Mouse (Mus musculus): Measurements from ENCODE around the gene Pik3c2g. TPM values are rescaled to one million over a fixed set of nuclear protein-coding genes. Genes with fewer than 3 reads are reported as not detected.
A peak's percentile ranks its signal among the peaks of the same experiment; 100 is the strongest.

The Pik3c2g gene
- polyA plus RNA-seq (2016; fragmentation: Nextera tagmentation; extraction: Ambion mirVana) = 0.62 and 2.3 TPM in 2 replicates

DNA sequence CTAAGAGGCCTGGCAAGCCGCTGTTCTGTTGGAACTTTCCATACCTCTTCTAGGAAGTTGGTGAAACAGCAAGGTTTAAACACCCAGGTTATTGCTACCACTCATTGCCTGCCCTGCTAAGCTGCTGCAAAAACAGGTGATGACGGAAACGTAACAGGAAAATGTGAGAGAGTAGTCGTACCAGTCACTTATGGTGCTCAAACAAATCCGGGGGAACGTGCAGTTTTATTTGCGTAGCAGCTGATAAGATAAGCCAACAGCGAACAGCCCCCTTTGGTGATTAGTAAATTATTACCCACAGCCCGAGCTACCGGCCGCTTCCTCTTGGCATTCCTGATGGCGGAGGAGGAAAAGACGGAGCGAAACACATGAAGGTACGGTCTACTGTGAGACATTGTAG is at the start of gene Pik3c2g:
Pik3c2g (plus strand) TSS at position 330 of the 400 bp plus-strand sequence.
- no peak within 1 kb of the TSS for H3K27ac ChIP-seq
- DNase-seq (ENCODE audit: low spot score) = peak; percentile 75
- no peaks in the 10 kb centered on the region for H3K36me3 ChIP-seq
- H3K4me3 ChIP-seq = peak within 1 kb of the TSS; percentile 48
- WGBS = 18% methylated on average over 15 of the region's 15 CpGs
- H3K27me3 ChIP-seq (ENCODE audit: insufficient read depth, poor library complexity, severe bottlenecking) = no peaks in the 10 kb centered on the region
- H3K9me3 ChIP-seq = peaks cover 4% of the 10 kb centered on the region; the same call in 1 of the 2 replicates
- peaks cover 4% of the 10 kb centered on the region; the same call in 1 of the 2 replicates for H3K4me1 ChIP-seq

DNA sequence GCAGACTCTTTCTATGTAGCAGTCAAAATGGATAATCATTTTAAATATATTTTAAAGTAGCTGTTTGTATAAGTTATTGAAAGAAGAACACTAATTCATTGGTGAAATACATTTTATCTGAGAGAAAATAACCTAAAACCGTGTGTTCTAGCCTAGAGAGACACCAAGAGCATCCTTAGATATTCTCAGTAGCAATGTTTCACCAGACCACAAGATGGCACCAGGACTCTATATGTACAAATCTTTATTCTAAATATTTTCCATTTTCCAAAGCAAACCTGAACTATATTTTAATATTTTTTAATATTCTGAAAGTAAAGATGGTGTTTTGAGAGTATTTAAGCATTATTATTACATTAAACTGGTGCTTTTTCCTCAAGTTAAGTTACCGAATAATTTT is 48.6 kb upstream of the Pik3c2g start:
- no peak for DNase-seq (ENCODE audit: low spot score)
- 68% methylated on average over 2 of the region's 2 CpGs for WGBS
- Histone ChIP-seq H3K27ac (no peak overlapping the region), H3K4me3 (no peak overlapping the region), H3K9me3 (no peaks in the 10 kb centered on the region), H3K36me3 (no peaks in the 10 kb centered on the region), H3K4me1 (no peaks in the 10 kb centered on the region), H3K27me3 (ENCODE audit: insufficient read depth, poor library complexity, severe bottlenecking) (no peaks in the 10 kb centered on the region)

DNA sequence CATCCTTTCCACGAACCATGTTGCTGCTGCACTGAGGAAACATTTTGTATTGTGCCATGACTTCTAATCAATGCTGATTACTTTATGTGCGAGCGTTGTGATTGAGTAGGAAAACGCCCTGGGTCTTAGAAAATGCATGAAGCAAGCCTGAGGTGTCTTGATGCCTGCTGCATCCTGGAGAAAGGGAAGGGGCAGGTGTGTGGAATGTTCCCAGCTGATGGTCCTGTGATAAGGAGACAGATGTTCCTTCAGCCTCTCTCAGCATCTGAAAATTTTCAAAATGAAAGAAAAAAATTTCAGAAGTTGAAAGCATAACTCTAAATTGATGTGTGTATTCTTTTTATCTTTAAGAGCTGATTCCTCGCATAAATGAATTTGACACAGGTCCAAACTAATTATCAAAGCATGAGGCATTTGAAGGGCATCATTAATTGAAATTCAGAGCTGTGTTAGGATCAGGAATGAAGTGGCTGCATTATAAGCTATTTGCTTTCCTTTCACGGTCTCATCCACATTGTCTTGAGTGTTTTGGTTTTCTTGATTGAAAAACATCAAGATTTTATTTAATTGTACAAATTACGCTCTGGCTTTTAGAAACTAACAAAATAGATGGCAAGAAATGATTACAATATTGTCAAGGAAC is 31.4 kb upstream of the Pik3c2g start:
- WGBS = 83% methylated on average over 7 of the region's 7 CpGs
- no peak overlapping the region for H3K27ac ChIP-seq
- DNase-seq (ENCODE audit: low spot score) = no peak
- no peaks in the 10 kb centered on the region for H3K4me1 ChIP-seq
- H3K27me3 ChIP-seq (ENCODE audit: insufficient read depth, poor library complexity, severe bottlenecking) = no peaks in the 10 kb centered on the region
- no peaks in the 10 kb centered on the region for H3K9me3 ChIP-seq
- H3K36me3 ChIP-seq = no peaks in the 10 kb centered on the region
- H3K4me3 ChIP-seq = no peak overlapping the region

DNA sequence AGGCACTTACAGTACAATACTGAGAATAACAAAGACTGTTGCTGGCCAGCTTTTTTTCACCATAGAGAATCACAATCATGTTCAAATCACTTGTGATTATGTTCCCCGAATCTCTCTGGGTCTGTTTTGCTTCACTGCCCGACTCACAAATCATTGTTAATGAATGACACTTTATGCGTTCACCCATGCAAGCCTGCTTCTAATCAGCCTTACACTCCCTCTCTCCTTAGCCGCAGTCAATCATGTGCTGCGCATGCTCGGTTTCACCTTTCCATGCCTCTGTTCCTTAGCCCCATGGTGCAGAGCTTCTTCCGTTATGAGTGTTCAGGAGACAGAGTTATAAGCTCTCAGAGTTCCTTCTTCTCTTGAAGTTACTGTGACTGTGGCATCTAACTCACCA is 17.8 kb upstream of the Pik3c2g start:
- no peak for DNase-seq (ENCODE audit: low spot score)
- no peaks in the 10 kb centered on the region for H3K36me3 ChIP-seq
- 69% methylated on average over 7 of the region's 7 CpGs for WGBS
- H3K27me3 ChIP-seq (ENCODE audit: insufficient read depth, poor library complexity, severe bottlenecking) = no peaks in the 10 kb centered on the region
- H3K4me3 ChIP-seq = no peak overlapping the region
- no peaks in the 10 kb centered on the region for H3K9me3 ChIP-seq
- no peaks in the 10 kb centered on the region for H3K4me1 ChIP-seq
- H3K27ac ChIP-seq = no peak overlapping the region

DNA sequence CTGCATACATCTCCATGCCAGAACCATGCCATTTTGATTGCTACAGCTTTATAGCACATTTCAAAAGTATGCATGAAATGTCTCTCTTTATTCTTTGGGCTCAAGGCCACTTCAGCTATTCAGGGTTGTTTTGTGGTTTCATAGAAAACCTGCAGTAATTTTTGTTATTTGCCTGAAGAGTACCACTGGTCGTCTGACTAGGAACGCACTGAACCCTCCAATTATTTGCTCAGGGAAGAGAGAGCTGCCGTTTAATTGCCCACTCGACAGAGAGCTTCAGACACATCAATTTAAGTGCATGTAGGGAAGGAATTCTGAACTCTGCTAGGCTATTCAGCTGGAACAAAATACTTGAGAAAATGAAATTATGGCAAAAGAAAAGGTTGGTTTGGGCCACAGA is 11.2 kb upstream of the Pik3c2g start:
- no peak overlapping the region for H3K27ac ChIP-seq
- H3K4me1 ChIP-seq = no peaks in the 10 kb centered on the region
- DNase-seq (ENCODE audit: low spot score) = no peak
- no peaks in the 10 kb centered on the region for H3K9me3 ChIP-seq
- no peaks in the 10 kb centered on the region for H3K27me3 ChIP-seq (ENCODE audit: insufficient read depth, poor library complexity, severe bottlenecking)
- WGBS = 77% methylated on average over 4 of the region's 4 CpGs
- no peaks in the 10 kb centered on the region for H3K36me3 ChIP-seq
- no peak overlapping the region for H3K4me3 ChIP-seq

DNA sequence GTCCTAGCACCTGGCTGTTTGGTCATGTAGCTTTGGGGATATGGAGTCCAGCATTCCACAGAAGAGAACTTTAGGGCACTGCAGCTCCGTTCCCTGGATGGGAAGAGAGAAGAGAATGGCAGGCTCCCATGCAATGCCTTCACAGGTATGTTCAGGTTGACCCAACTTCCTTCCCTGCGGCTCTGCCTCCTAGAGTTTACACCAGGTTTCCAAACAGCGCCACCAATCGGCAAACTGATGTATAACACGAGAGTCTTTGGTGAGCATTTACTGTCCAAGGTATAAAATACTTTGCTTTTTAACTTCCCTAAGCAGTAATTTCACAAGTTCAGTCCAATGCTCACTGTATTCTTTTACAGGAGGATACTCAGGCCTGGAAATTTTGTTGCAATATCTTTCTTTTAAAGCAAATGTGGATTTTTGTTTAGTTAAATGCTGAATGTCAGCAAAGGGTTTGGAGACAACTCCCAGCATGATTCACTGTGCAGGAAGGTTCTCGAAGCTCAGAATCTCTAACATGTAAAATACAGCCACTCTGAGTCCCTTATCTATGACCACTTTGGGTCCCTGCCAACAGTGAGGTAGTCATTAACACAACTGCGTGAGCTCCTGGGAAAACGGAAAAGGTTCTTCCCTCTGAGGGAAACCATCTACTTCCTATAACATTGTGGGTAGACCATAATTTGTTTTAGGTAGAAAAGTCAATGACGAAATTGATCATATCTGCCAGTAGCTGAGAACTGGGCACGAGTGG is 10.6 kb upstream of the Pik3c2g start:
- Histone ChIP-seq H3K27me3 (ENCODE audit: insufficient read depth, poor library complexity, severe bottlenecking) (no peaks in the 10 kb centered on the region), H3K9me3 (no peaks in the 10 kb centered on the region), H3K36me3 (no peaks in the 10 kb centered on the region), H3K4me1 (no peaks in the 10 kb centered on the region), H3K4me3 (no peak overlapping the region), H3K27ac (no peak overlapping the region)
- DNase-seq (ENCODE audit: low spot score) = no peak
- WGBS = 49% methylated on average over 10 of the region's 10 CpGs

DNA sequence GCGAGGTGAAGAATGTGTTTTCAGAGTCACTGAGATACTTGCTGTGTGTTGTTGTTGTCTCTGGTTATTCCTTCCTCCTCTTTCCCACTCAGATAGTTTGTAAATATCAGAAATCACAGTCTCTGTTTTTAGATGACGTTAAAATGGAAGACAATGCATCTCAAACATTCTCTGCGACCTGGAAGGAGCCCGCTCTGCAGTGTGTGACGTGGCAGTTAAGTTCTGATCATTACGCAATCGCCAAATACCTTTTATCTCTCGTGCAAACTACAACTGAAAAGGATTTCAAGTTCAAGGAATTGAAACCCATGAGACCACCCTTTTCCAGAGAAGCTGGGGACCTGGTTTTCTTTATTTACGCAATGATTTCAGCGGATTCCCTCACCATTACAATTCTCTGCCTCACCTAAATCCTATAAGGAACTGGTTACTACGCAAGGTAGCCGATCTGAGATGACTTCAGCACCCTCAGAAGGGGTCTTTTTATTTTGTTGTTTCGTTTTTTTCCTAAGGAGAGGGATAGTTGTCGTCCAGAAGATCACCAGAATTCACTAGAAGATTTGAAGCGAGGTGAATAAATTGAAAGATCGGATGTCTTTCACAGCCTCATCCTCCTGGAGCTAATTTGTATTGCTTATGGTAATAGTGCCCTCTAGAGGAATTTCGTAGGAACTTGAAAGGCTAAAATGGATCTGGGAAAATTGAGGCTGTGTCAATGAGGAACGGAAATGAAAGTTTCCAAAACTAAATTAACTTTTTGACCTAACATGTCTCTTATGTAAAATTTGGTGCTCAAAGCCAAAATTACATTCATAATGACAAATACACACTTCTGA is 9.8 kb upstream of the Pik3c2g start:
- no peaks in the 10 kb centered on the region for H3K9me3 ChIP-seq
- H3K27ac ChIP-seq = no peak overlapping the region
- 55% methylated on average over 18 of the region's 18 CpGs for WGBS
- H3K4me3 ChIP-seq = no peak overlapping the region
- no peaks in the 10 kb centered on the region for H3K36me3 ChIP-seq
- no peak for DNase-seq (ENCODE audit: low spot score)
- H3K4me1 ChIP-seq = no peaks in the 10 kb centered on the region
- H3K27me3 ChIP-seq (ENCODE audit: insufficient read depth, poor library complexity, severe bottlenecking) = no peaks in the 10 kb centered on the region

DNA sequence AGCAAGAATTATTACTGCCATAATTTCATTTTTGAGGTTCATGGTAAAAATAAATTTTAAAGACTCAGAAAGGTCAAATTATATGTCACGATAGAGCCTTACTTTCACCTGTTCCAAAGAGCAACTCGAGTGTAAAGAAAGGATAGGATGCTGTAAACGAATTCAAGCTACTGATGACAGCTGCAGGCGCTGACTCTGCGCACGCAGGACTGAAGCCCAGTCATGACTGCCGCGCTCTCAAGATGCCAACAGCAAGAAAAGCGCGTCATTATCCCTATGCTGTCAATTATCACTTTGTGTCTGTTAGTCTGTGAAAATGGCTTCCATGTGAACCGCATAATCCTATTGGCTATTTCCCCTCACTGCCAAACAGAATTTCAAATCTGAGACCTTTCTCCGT is 457 bp downstream of the Pik3c2g start:
- DNase-seq (ENCODE audit: low spot score) = no peak
- H3K27me3 ChIP-seq (ENCODE audit: insufficient read depth, poor library complexity, severe bottlenecking) = no peaks in the 10 kb centered on the region
- WGBS = 59% methylated on average over 12 of the region's 12 CpGs
- H3K4me1 ChIP-seq = peaks cover 4% of the 10 kb centered on the region; the same call in 1 of the 2 replicates
- peaks cover 4% of the 10 kb centered on the region; the same call in 1 of the 2 replicates for H3K9me3 ChIP-seq
- H3K4me3 ChIP-seq = peak overlapping the region; percentile 48
- H3K27ac ChIP-seq = no peak overlapping the region
- no peaks in the 10 kb centered on the region for H3K36me3 ChIP-seq

DNA sequence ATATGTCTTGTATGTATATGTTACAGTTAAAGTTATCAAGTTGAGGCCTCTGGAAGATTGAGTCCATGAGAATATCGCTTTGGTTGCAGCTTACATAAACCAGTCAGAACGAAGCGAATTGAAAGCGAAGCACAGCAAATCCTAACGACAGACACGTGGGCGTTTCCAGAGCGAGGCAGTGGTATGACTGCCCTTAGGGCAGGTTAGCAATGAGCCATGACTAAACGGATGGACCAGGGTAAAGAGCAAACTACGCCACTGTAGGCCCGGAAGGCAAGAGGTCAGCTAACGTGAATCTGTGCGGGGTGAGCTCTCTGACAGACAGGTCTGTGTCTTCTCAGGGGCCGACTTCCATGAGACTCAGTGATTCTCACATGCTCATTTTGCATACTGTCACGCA is 1.4 kb downstream of the Pik3c2g start:
- WGBS = 70% methylated on average over 15 of the region's 15 CpGs
- Histone ChIP-seq H3K27ac (no peak overlapping the region), H3K27me3 (ENCODE audit: insufficient read depth, poor library complexity, severe bottlenecking) (no peaks in the 10 kb centered on the region), H3K36me3 (no peaks in the 10 kb centered on the region), H3K4me1 (peaks cover 4% of the 10 kb centered on the region; the same call in 1 of the 2 replicates), H3K9me3 (peaks cover 4% of the 10 kb centered on the region; the same call in 1 of the 2 replicates), H3K4me3 (no peak overlapping the region)
- DNase-seq (ENCODE audit: low spot score) = no peak

DNA sequence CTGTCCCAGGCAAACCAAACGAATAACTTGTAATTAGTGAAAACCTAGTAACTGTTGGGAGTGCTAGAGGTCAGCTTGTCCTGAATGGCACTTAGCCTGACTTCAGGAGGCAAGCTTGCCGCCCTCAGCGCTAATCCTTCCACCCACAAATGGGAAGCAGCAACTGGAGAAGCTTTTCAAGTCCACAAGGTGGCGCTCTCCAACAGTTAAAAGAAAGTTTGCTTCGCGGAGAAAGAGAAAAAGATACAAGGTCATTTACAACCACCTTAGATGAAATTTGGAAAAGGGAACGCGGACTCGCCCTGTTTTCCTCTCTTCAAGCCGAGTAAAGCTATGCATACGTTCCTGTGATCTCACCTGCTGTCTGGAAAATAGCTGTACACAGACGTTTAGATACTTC is 2.3 kb downstream of the Pik3c2g start:
- H3K4me1 ChIP-seq = peaks cover 4% of the 10 kb centered on the region; the same call in 1 of the 2 replicates
- peak; percentile 76 for DNase-seq (ENCODE audit: low spot score)
- no peaks in the 10 kb centered on the region for H3K9me3 ChIP-seq
- no peaks in the 10 kb centered on the region for H3K36me3 ChIP-seq
- H3K4me3 ChIP-seq = no peak overlapping the region
- no peaks in the 10 kb centered on the region for H3K27me3 ChIP-seq (ENCODE audit: insufficient read depth, poor library complexity, severe bottlenecking)
- no peak overlapping the region for H3K27ac ChIP-seq
- 12% methylated on average over 12 of the region's 12 CpGs for WGBS

DNA sequence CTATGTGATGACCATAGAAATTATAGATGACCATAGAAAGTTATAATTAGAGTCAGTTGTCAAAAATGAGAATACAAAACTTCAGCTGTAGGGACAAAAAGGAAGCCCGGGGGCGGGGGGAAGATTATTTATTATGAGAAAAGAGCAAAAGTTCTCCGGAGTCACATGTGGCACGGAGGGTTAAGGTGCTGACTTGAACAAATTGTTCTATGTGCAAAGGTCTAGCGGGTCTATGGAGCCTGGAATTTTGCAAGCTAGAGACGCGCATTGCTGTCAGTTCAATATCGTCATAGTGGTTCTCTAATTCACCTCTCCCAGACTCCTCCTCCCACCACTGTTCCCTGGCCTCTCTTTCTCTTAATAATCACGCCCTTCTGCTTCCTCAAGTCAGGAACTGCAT is 2.8 kb downstream of the Pik3c2g start:
- H3K36me3 ChIP-seq = no peaks in the 10 kb centered on the region
- H3K27ac ChIP-seq = no peak overlapping the region
- H3K27me3 ChIP-seq (ENCODE audit: insufficient read depth, poor library complexity, severe bottlenecking) = no peaks in the 10 kb centered on the region
- H3K9me3 ChIP-seq = no peaks in the 10 kb centered on the region
- peaks cover 4% of the 10 kb centered on the region; the same call in 1 of the 2 replicates for H3K4me1 ChIP-seq
- DNase-seq (ENCODE audit: low spot score) = no peak
- no peak overlapping the region for H3K4me3 ChIP-seq
- WGBS = 73% methylated on average over 9 of the region's 9 CpGs

DNA sequence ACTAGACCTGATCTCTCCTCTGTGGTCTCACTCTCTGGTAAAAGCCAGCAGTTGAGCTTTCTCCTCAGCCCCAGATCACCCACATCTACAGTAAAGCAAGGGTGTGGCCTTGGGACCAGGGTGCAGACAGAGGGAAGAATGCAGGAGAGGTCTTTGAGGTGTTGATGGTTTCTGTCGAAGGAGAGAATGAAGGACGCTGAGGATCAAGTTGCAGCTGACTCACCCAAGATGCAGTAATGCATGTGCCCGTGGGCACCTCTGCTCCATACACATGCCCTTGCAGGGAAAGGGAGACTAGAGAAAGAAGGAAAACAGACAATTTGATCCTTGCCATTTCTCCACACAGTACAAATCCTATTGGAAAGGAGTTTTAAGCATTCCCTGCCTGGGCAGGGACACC is 5.1 kb downstream of the Pik3c2g start:
- Histone ChIP-seq H3K27ac (no peak overlapping the region), H3K4me3 (no peak overlapping the region), H3K9me3 (no peaks in the 10 kb centered on the region), H3K4me1 (no peaks in the 10 kb centered on the region; the same call in 1 of the 2 replicates), H3K27me3 (ENCODE audit: insufficient read depth, poor library complexity, severe bottlenecking) (no peaks in the 10 kb centered on the region), H3K36me3 (no peaks in the 10 kb centered on the region)
- 40% methylated on average over 3 of the region's 3 CpGs for WGBS
- DNase-seq (ENCODE audit: low spot score) = no peak

DNA sequence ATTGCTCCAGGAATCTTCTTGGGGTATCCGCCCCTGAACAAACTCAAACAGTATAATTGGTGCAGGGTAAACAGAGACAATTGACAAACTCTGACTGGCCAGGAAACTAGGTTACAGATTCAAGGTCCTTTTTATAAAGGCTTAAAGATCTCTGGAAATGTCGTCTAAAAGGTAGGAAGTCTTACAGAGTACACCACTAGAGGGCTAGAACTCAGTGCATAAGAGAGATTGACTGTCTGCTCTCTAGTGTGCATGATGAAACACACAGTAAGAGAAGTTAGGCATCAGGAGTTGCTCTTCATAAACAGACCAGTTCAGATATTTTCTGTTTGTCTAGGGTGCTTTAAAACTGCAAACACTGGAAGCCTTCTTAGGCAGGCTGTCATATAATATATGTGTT is 9.4 kb downstream of the Pik3c2g start:
- Histone ChIP-seq H3K27ac (no peak overlapping the region), H3K9me3 (no peaks in the 10 kb centered on the region), H3K36me3 (no peaks in the 10 kb centered on the region), H3K4me3 (no peak overlapping the region), H3K4me1 (no peaks in the 10 kb centered on the region), H3K27me3 (ENCODE audit: insufficient read depth, poor library complexity, severe bottlenecking) (no peaks in the 10 kb centered on the region)
- no peak for DNase-seq (ENCODE audit: low spot score)
- WGBS = 57% methylated on average over 2 of the region's 2 CpGs
